Mouse (Mus musculus) limb, embryonic 10.5 days (tissue): Measurements from ENCODE around the gene Armh1. TPM values are rescaled to one million over a fixed set of nuclear protein-coding genes. Genes with fewer than 3 reads are reported as not detected.
A peak's percentile ranks its signal among the peaks of the same experiment; 100 is the strongest.

Experiments used
- DNase-seq: peaks from one replicate; pipeline ENCODE4 v3.0.0-alpha.2; 2017; ENCODE audit warnings: low spot score
- H3K27ac ChIP-seq: fragments of 300-500 bp; sonication (generic); 2 replicates; pipeline ENCODE4 v1.5.1; 2016; ENCODE audit warnings: mild to moderate bottlenecking
- H3K27me3 ChIP-seq: fragments of 300-500 bp; sonication (generic); 2 replicates; pipeline ENCODE4 v1.6.1; 2016; ENCODE audit warnings: low read depth, mild to moderate bottlenecking; ENCODE audit not compliant: poor library complexity, severe bottlenecking
- H3K36me3 ChIP-seq: fragments of 300-500 bp; sonication (generic); 2 replicates; pipeline ENCODE4 v1.6.1; 2016; ENCODE audit warnings: mild to moderate bottlenecking, moderate library complexity
- H3K4me1 ChIP-seq: fragments of 300-500 bp; sonication (generic); 2 replicates; pipeline ENCODE4 v1.6.1; 2016
- H3K4me3 ChIP-seq: fragments of 300-500 bp; sonication (generic); 2 replicates; pipeline ENCODE4 v1.5.1; 2016; ENCODE audit warnings: mild to moderate bottlenecking, moderate library complexity
- H3K9me3 ChIP-seq: fragments of 300-500 bp; sonication (generic); replicated peaks from 2 replicates; pipeline ENCODE4 v1.6.1; 2016; ENCODE audit warnings: mild to moderate bottlenecking
- WGBS: fragments of 180-500 bp; shearing (Covaris S2); methylation state at CpG from one replicate; pipeline ENCODE4 v1.1.7; 2016; 5-methylcytosine and 5-hydroxymethylcytosine counted together
- polyA plus RNA-seq: library from polyadenylated mRNA; unstranded; fragments of >200 nt; fragmentation: Nextera tagmentation; extraction: Ambion mirVana; gene quantifications from 2 replicates; pipeline ENCODE4 v1.2.1, GENCODE M21; 2016

Armh1 gene
- polyA plus RNA-seq, 1 experiment from 2014 or later = 0.25 TPM

- Histone ChIP-seq H3K4me3 (no peak overlapping the region), H3K9me3 (no peaks in the 10 kb centered on the region), H3K4me1 (peaks cover 93% of the 10 kb centered on the region), H3K27ac (no peak overlapping the region), H3K36me3 (peaks cover 99% of the 10 kb centered on the region), H3K27me3 (peaks cover 11% of the 10 kb centered on the region; the same call in 1 of the 2 replicates)
- no peak for DNase-seq
- 83% methylated on average over 8 of the region's 8 CpGs for WGBS
These were observed 28.5 kb upstream of the Armh1 start for GRCm38 (mm10) chr4:117280397-117280930.

GRCm38 (mm10) chr4:117279253-117279642 lies 27.3 kb upstream of the Armh1 start:
- peaks cover 80% of the 10 kb centered on the region for H3K4me1 ChIP-seq
- peaks cover 7% of the 10 kb centered on the region; the same call in 1 of the 2 replicates for H3K27me3 ChIP-seq
- no peak for DNase-seq
- no peak overlapping the region for H3K4me3 ChIP-seq
- peaks cover 99% of the 10 kb centered on the region for H3K36me3 ChIP-seq
- no peak overlapping the region for H3K27ac ChIP-seq
- WGBS = 43% methylated on average over 2 of the region's 2 CpGs
- peaks cover 8% of the 10 kb centered on the region; the same call in 1 of the 2 replicates for H3K9me3 ChIP-seq

GRCm38 (mm10) chr4:117278381-117279252 lies 26.7 kb upstream of the Armh1 start:
- no peak for DNase-seq
- no peak overlapping the region for H3K4me3 ChIP-seq
- H3K4me1 ChIP-seq = peaks cover 74% of the 10 kb centered on the region
- H3K27me3 ChIP-seq = peaks cover 7% of the 10 kb centered on the region; the same call in 1 of the 2 replicates
- 82% methylated on average over 10 of the region's 10 CpGs for WGBS
- no peak overlapping the region for H3K27ac ChIP-seq
- H3K36me3 ChIP-seq = peaks cover 99% of the 10 kb centered on the region
- peaks cover 11% of the 10 kb centered on the region; the same call in 1 of the 2 replicates for H3K9me3 ChIP-seq

- WGBS = 95% methylated on average over 7 of the region's 7 CpGs
- no peak overlapping the region for H3K27ac ChIP-seq
- H3K9me3 ChIP-seq = peaks cover 11% of the 10 kb centered on the region; the same call in 1 of the 2 replicates
- no peaks in the 10 kb centered on the region for H3K27me3 ChIP-seq
- H3K4me3 ChIP-seq = no peak overlapping the region
- peaks cover 99% of the 10 kb centered on the region for H3K36me3 ChIP-seq
- H3K4me1 ChIP-seq = peaks cover 74% of the 10 kb centered on the region
- DNase-seq = no peak
These were observed 25.8 kb upstream of the Armh1 start for GRCm38 (mm10) chr4:117277687-117278086.

- peaks cover 99% of the 10 kb centered on the region for H3K36me3 ChIP-seq
- H3K27me3 ChIP-seq = no peaks in the 10 kb centered on the region
- H3K9me3 ChIP-seq = peaks cover 11% of the 10 kb centered on the region; the same call in 1 of the 2 replicates
- no peak for DNase-seq
- H3K4me3 ChIP-seq = no peak overlapping the region
- H3K4me1 ChIP-seq = peaks cover 74% of the 10 kb centered on the region
- 84% methylated on average over 13 of the region's 13 CpGs for WGBS
- no peak overlapping the region; the same call in 1 of the 2 replicates for H3K27ac ChIP-seq
These were observed 25.1 kb upstream of the Armh1 start for GRCm38 (mm10) chr4:117277021-117277420.

- Histone ChIP-seq H3K27me3 (peaks cover 4% of the 10 kb centered on the region; the same call in 1 of the 2 replicates), H3K4me1 (peaks cover 74% of the 10 kb centered on the region), H3K36me3 (peaks cover 99% of the 10 kb centered on the region), H3K27ac (peak overlapping the region; percentile 32; the same call in 1 of the 2 replicates), H3K4me3 (no peak overlapping the region; the same call in 1 of the 2 replicates), H3K9me3 (peaks cover 11% of the 10 kb centered on the region; the same call in 1 of the 2 replicates)
- WGBS = 75% methylated on average over 17 of the region's 17 CpGs
- no peak for DNase-seq
These were observed 24.4 kb upstream of the Armh1 start for GRCm38 (mm10) chr4:117276281-117276711.

- no peak for DNase-seq
- peaks cover 11% of the 10 kb centered on the region; the same call in 1 of the 2 replicates for H3K9me3 ChIP-seq
- H3K27me3 ChIP-seq = peaks cover 10% of the 10 kb centered on the region; the same call in 1 of the 2 replicates
- peaks cover 73% of the 10 kb centered on the region for H3K4me1 ChIP-seq
- H3K4me3 ChIP-seq = no peak overlapping the region
- no peak overlapping the region for H3K27ac ChIP-seq
- peaks cover 92% of the 10 kb centered on the region for H3K36me3 ChIP-seq
- WGBS = 94% methylated on average over 4 of the region's 4 CpGs
These were observed 22.8 kb upstream of the Armh1 start for GRCm38 (mm10) chr4:117274720-117275119.

- peaks cover 66% of the 10 kb centered on the region for H3K4me1 ChIP-seq
- H3K27ac ChIP-seq = peak overlapping the region; percentile 77
- 0 out of 2 replicates have a peak overlapping the region, but pooled peaks have one; percentile 2 for H3K4me3 ChIP-seq
- DNase-seq = peak; percentile 82
- WGBS = 3% methylated on average over 12 of the region's 12 CpGs
- peaks cover 11% of the 10 kb centered on the region; the same call in 1 of the 2 replicates for H3K9me3 ChIP-seq
- H3K36me3 ChIP-seq = peaks cover 69% of the 10 kb centered on the region
- peaks cover 28% of the 10 kb centered on the region for H3K27me3 ChIP-seq
These were observed 20.5 kb upstream of the Armh1 start for GRCm38 (mm10) chr4:117272459-117272858.

- Histone ChIP-seq H3K36me3 (peaks cover 47% of the 10 kb centered on the region), H3K27me3 (peaks cover 37% of the 10 kb centered on the region), H3K4me3 (no peak overlapping the region), H3K9me3 (peaks cover 11% of the 10 kb centered on the region; the same call in 1 of the 2 replicates), H3K27ac (0 out of 2 replicates have a peak overlapping the region, but pooled peaks have one; percentile 50), H3K4me1 (peaks cover 61% of the 10 kb centered on the region)
- DNase-seq = peak; percentile 84
- WGBS = 11% methylated on average over 6 of the region's 6 CpGs
These were observed 18.4 kb upstream of the Armh1 start for GRCm38 (mm10) chr4:117270278-117270677.

GRCm38 (mm10) chr4:117267831-117268437 lies 16.0 kb upstream of the Armh1 start:
- no peak for DNase-seq
- H3K27ac ChIP-seq = peak overlapping the region; percentile 31; the same call in 1 of the 2 replicates
- WGBS = 86% methylated on average over 25 of the region's 25 CpGs
- no peak overlapping the region for H3K4me3 ChIP-seq
- no peaks in the 10 kb centered on the region for H3K9me3 ChIP-seq
- H3K4me1 ChIP-seq = peaks cover 57% of the 10 kb centered on the region
- H3K36me3 ChIP-seq = peaks cover 24% of the 10 kb centered on the region
- H3K27me3 ChIP-seq = peaks cover 37% of the 10 kb centered on the region

GRCm38 (mm10) chr4:117267284-117267683 lies 15.4 kb upstream of the Armh1 start:
- Histone ChIP-seq H3K36me3 (peaks cover 18% of the 10 kb centered on the region), H3K27me3 (peaks cover 37% of the 10 kb centered on the region), H3K4me1 (peaks cover 57% of the 10 kb centered on the region), H3K4me3 (no peak overlapping the region), H3K27ac (0 out of 2 replicates have a peak overlapping the region, but pooled peaks have one; percentile 31), H3K9me3 (no peaks in the 10 kb centered on the region)
- DNase-seq = peak; percentile 87
- 6% methylated on average over 2 of the region's 2 CpGs for WGBS

- no peaks in the 10 kb centered on the region for H3K9me3 ChIP-seq
- 78% methylated on average over 8 of the region's 8 CpGs for WGBS
- no peaks in the 10 kb centered on the region for H3K36me3 ChIP-seq
- H3K4me3 ChIP-seq = no peak overlapping the region
- no peak overlapping the region for H3K27ac ChIP-seq
- H3K4me1 ChIP-seq = peaks cover 34% of the 10 kb centered on the region
- H3K27me3 ChIP-seq = peaks cover 11% of the 10 kb centered on the region
- DNase-seq = no peak
These were observed 11.1 kb upstream of the Armh1 start for GRCm38 (mm10) chr4:117262987-117263386.
